Mouse (Mus musculus) intestine, embryonic 15.5 days (tissue): Measurements from ENCODE around the gene Erc2. TPM values are rescaled to one million over a fixed set of nuclear protein-coding genes. Genes with fewer than 3 reads are reported as not detected.
A peak's percentile ranks its signal among the peaks of the same experiment; 100 is the strongest.

Experiments
- ATAC-seq: fragments of 200-750 bp; cut with Nextera tagmentation; 2 replicates; pipeline ENCODE4 v1.8.0; 2017; ENCODE audit warnings: moderate TSS enrichment, moderate library complexity
- H3K27ac ChIP-seq: fragments of 300-500 bp; sonication (generic); 2 replicates; pipeline ENCODE4 v1.5.1; 2015; ENCODE audit warnings: mild to moderate bottlenecking, inconsistent platforms
- H3K27me3 ChIP-seq: fragments of 300-500 bp; sonication (generic); replicated peaks from 2 replicates; pipeline ENCODE4 v1.6.1; 2015; ENCODE audit warnings: inconsistent platforms
- H3K36me3 ChIP-seq: fragments of 300-500 bp; sonication (generic); 2 replicates; pipeline ENCODE4 v1.6.1; 2015; ENCODE audit warnings: inconsistent platforms
- H3K4me1 ChIP-seq: fragments of 300-500 bp; sonication (generic); replicated peaks from 2 replicates; pipeline ENCODE4 v1.6.1; 2015; ENCODE audit warnings: inconsistent platforms
- H3K4me2 ChIP-seq: fragments of 300-500 bp; sonication (generic); replicated peaks from 2 replicates; pipeline ENCODE4 v1.6.1; 2015; ENCODE audit warnings: mild to moderate bottlenecking, inconsistent platforms
- H3K4me3 ChIP-seq: fragments of 300-500 bp; sonication (generic); replicated peaks from 2 replicates; pipeline ENCODE4 v1.5.1; 2015; ENCODE audit warnings: inconsistent platforms
- H3K9ac ChIP-seq: fragments of 300-500 bp; sonication (generic); 2 replicates; pipeline ENCODE4 v1.6.1; 2015; ENCODE audit warnings: inconsistent platforms
- H3K9me3 ChIP-seq: fragments of 300-500 bp; sonication (generic); 2 replicates; pipeline ENCODE4 v1.6.1; 2016; ENCODE audit warnings: inconsistent platforms
- WGBS: fragments of 180-500 bp; shearing (Covaris S2); methylation state at CpG from one replicate; pipeline ENCODE4 v1.1.7; 2015; 5-methylcytosine and 5-hydroxymethylcytosine counted together
- polyA plus RNA-seq: library from polyadenylated mRNA; unstranded; fragments of >200 nt; fragmentation: Nextera tagmentation; extraction: Ambion mirVana; gene quantifications from 2 replicates; pipeline ENCODE4 v1.2.1, GENCODE M21; 2015

The Erc2 gene
- polyA plus RNA-seq, 1 experiment from 2014 or later = 6.8 TPM

GRCm38 (mm10) chr14:28405277-28405840, 783.1 kb downstream of the Erc2 start:
- no peak overlapping the region for H3K4me3 ChIP-seq
- no peaks in the 10 kb centered on the region for H3K9me3 ChIP-seq
- 55% methylated on average over 5 of the region's 5 CpGs for WGBS
- H3K9ac ChIP-seq = no peak overlapping the region
- no peak overlapping the region for H3K4me2 ChIP-seq
- peak; percentile 28; the same call in 1 of the 2 replicates for ATAC-seq
- peaks cover 8% of the 10 kb centered on the region; the same call in 1 of the 2 replicates for H3K4me1 ChIP-seq
- no peaks in the 10 kb centered on the region for H3K27me3 ChIP-seq
- H3K36me3 ChIP-seq = no peaks in the 10 kb centered on the region
- no peak overlapping the region for H3K27ac ChIP-seq

GRCm38 (mm10) chr14:28409390-28409789, 787.2 kb downstream of the Erc2 start:
- no peak overlapping the region for H3K9ac ChIP-seq
- WGBS = 72% methylated on average over 1 of the region's 1 CpGs
- H3K4me1 ChIP-seq = peaks cover 14% of the 10 kb centered on the region
- no peaks in the 10 kb centered on the region for H3K36me3 ChIP-seq
- H3K27me3 ChIP-seq = no peaks in the 10 kb centered on the region
- no peak overlapping the region for H3K27ac ChIP-seq
- H3K4me2 ChIP-seq = no peak overlapping the region
- no peak for ATAC-seq
- no peaks in the 10 kb centered on the region for H3K9me3 ChIP-seq
- H3K4me3 ChIP-seq = no peak overlapping the region

- Histone ChIP-seq H3K4me1 (peaks cover 14% of the 10 kb centered on the region), H3K4me2 (no peak overlapping the region), H3K9me3 (no peaks in the 10 kb centered on the region), H3K4me3 (no peak overlapping the region), H3K27ac (no peak overlapping the region), H3K36me3 (no peaks in the 10 kb centered on the region), H3K27me3 (no peaks in the 10 kb centered on the region), H3K9ac (no peak overlapping the region)
- 79% methylated on average over 4 of the region's 4 CpGs for WGBS
- no peak for ATAC-seq
Measured at GRCm38 (mm10) chr14:28409796-28410347, 787.6 kb downstream of the Erc2 start.

GRCm38 (mm10) chr14:28410789-28411225, 788.6 kb downstream of the Erc2 start:
- whole genome bisulfite sequencing = 39% methylated on average over 13 of the region's 13 CpGs
- no peak overlapping the region; the same call in 1 of the 2 replicates for H3K4me2 ChIP-seq
- H3K4me3 ChIP-seq = no peak overlapping the region
- H3K4me1 ChIP-seq = peaks cover 12% of the 10 kb centered on the region
- H3K9me3 ChIP-seq = no peaks in the 10 kb centered on the region
- no peaks in the 10 kb centered on the region for H3K36me3 ChIP-seq
- no peaks in the 10 kb centered on the region for H3K27me3 ChIP-seq
- H3K9ac ChIP-seq = no peak overlapping the region
- peak overlapping the region; percentile 64 for H3K27ac ChIP-seq
- ATAC-seq = peak; percentile 64

- Histone ChIP-seq H3K36me3 (no peaks in the 10 kb centered on the region), H3K27ac (no peak overlapping the region), H3K9ac (no peak overlapping the region), H3K4me1 (peaks cover 21% of the 10 kb centered on the region), H3K4me3 (no peak overlapping the region), H3K4me2 (no peak overlapping the region), H3K9me3 (no peaks in the 10 kb centered on the region), H3K27me3 (no peaks in the 10 kb centered on the region)
- ATAC-seq = no peak
- WGBS = 66% methylated on average over 8 of the region's 8 CpGs
Measured at GRCm38 (mm10) chr14:28412252-28412995, 790.2 kb downstream of the Erc2 start.

- Histone ChIP-seq H3K36me3 (no peaks in the 10 kb centered on the region), H3K27me3 (no peaks in the 10 kb centered on the region), H3K4me2 (no peak overlapping the region), H3K4me3 (no peak overlapping the region), H3K4me1 (peaks cover 24% of the 10 kb centered on the region), H3K27ac (no peak overlapping the region), H3K9me3 (no peaks in the 10 kb centered on the region), H3K9ac (no peak overlapping the region)
- ATAC-seq = no peak
- 90% methylated on average over 7 of the region's 7 CpGs for WGBS
Measured at GRCm38 (mm10) chr14:28413516-28413915, 791.3 kb downstream of the Erc2 start.

- Histone ChIP-seq H3K27me3 (no peaks in the 10 kb centered on the region), H3K36me3 (no peaks in the 10 kb centered on the region), H3K9ac (no peak overlapping the region), H3K4me3 (no peak overlapping the region), H3K27ac (no peak overlapping the region), H3K4me1 (peaks cover 18% of the 10 kb centered on the region; the same call in 1 of the 2 replicates), H3K4me2 (no peak overlapping the region), H3K9me3 (no peaks in the 10 kb centered on the region)
- peak; percentile 76 for ATAC-seq
- 16% methylated on average over 8 of the region's 8 CpGs for WGBS
Measured at GRCm38 (mm10) chr14:28417019-28417418, 794.8 kb downstream of the Erc2 start.

GRCm38 (mm10) chr14:28418497-28418896, 796.3 kb downstream of the Erc2 start:
- H3K27ac ChIP-seq = no peak overlapping the region
- H3K36me3 ChIP-seq = no peaks in the 10 kb centered on the region
- H3K9ac ChIP-seq = no peak overlapping the region
- H3K4me3 ChIP-seq = no peak overlapping the region
- H3K4me1 ChIP-seq = peaks cover 18% of the 10 kb centered on the region; the same call in 1 of the 2 replicates
- H3K4me2 ChIP-seq = no peak overlapping the region
- no peaks in the 10 kb centered on the region for H3K27me3 ChIP-seq
- 79% methylated on average over 4 of the region's 4 CpGs for WGBS
- ATAC-seq = no peak
- no peaks in the 10 kb centered on the region for H3K9me3 ChIP-seq

- no peak overlapping the region for H3K4me3 ChIP-seq
- no peaks in the 10 kb centered on the region for H3K27me3 ChIP-seq
- no peak for ATAC-seq
- H3K36me3 ChIP-seq = no peaks in the 10 kb centered on the region
- peaks cover 18% of the 10 kb centered on the region; the same call in 1 of the 2 replicates for H3K4me1 ChIP-seq
- H3K4me2 ChIP-seq = no peak overlapping the region
- no peaks in the 10 kb centered on the region for H3K9me3 ChIP-seq
- 68% methylated on average over 9 of the region's 9 CpGs for WGBS
- no peak overlapping the region for H3K27ac ChIP-seq
- H3K9ac ChIP-seq = no peak overlapping the region
Measured at GRCm38 (mm10) chr14:28419188-28419587, 797.0 kb downstream of the Erc2 start.

- ATAC-seq = no peak
- H3K9me3 ChIP-seq = no peaks in the 10 kb centered on the region
- H3K36me3 ChIP-seq = no peaks in the 10 kb centered on the region
- H3K4me1 ChIP-seq = peaks cover 17% of the 10 kb centered on the region; the same call in 1 of the 2 replicates
- H3K4me3 ChIP-seq = no peak overlapping the region
- H3K27ac ChIP-seq = no peak overlapping the region
- H3K27me3 ChIP-seq = no peaks in the 10 kb centered on the region
- H3K4me2 ChIP-seq = no peak overlapping the region
- H3K9ac ChIP-seq = no peak overlapping the region
- WGBS = 89% methylated on average over 11 of the region's 11 CpGs
Measured at GRCm38 (mm10) chr14:28420596-28420995, 798.4 kb downstream of the Erc2 start.

- Histone ChIP-seq H3K4me1 (no peaks in the 10 kb centered on the region), H3K4me3 (no peak overlapping the region), H3K9me3 (no peaks in the 10 kb centered on the region), H3K9ac (no peak overlapping the region), H3K36me3 (no peaks in the 10 kb centered on the region), H3K27ac (no peak overlapping the region), H3K4me2 (no peak overlapping the region), H3K27me3 (no peaks in the 10 kb centered on the region)
- WGBS = 53% methylated on average over 2 of the region's 2 CpGs
- ATAC-seq = no peak
Measured at GRCm38 (mm10) chr14:28426610-28427009, 804.4 kb downstream of the Erc2 start.

GRCm38 (mm10) chr14:28431703-28432309, 809.6 kb downstream of the Erc2 start:
- no peak for ATAC-seq
- Histone ChIP-seq H3K9ac (no peak overlapping the region), H3K4me1 (no peaks in the 10 kb centered on the region), H3K27me3 (no peaks in the 10 kb centered on the region), H3K27ac (no peak overlapping the region), H3K4me2 (no peak overlapping the region), H3K4me3 (no peak overlapping the region), H3K9me3 (no peaks in the 10 kb centered on the region), H3K36me3 (no peaks in the 10 kb centered on the region)
- WGBS = 73% methylated on average over 7 of the region's 7 CpGs
